Mouse (Mus musculus) lung, embryonic 15.5 days (tissue): Measurements from ENCODE around the gene Armh3. TPM values are rescaled to one million over a fixed set of nuclear protein-coding genes. Genes with fewer than 3 reads are reported as not detected.

ENCODE experiments used
- ATAC-seq: fragments of 200-750 bp; cut with Nextera tagmentation; 2 replicates; pipeline ENCODE4 v1.8.0; 2017; ENCODE audit warnings: moderate number of reproducible peaks, borderline replicate concordance; ENCODE audit not compliant: low FRiP score, low TSS enrichment; ENCODE audit errors: extremely low read depth
- H3K27ac ChIP-seq: fragments of 300-500 bp; sonication (generic); 2 replicates; pipeline ENCODE4 v1.5.1; 2015; ENCODE audit warnings: moderate library complexity, mild to moderate bottlenecking, inconsistent platforms
- H3K27me3 ChIP-seq: fragments of 300-500 bp; sonication (generic); 2 replicates; pipeline ENCODE4 v1.6.1; 2015; ENCODE audit warnings: inconsistent platforms
- H3K36me3 ChIP-seq: fragments of 300-500 bp; sonication (generic); 2 replicates; pipeline ENCODE4 v1.6.1; 2015; ENCODE audit warnings: inconsistent platforms
- H3K4me1 ChIP-seq: fragments of 300-500 bp; sonication (generic); 2 replicates; pipeline ENCODE4 v1.6.1; 2015; ENCODE audit warnings: inconsistent platforms
- H3K4me2 ChIP-seq: fragments of 300-500 bp; sonication (generic); 2 replicates; pipeline ENCODE4 v1.6.1; 2015; ENCODE audit warnings: inconsistent platforms, mild to moderate bottlenecking, moderate library complexity
- H3K4me3 ChIP-seq: fragments of 300-500 bp; sonication (generic); 2 replicates; pipeline ENCODE4 v1.5.1; 2015; ENCODE audit warnings: mild to moderate bottlenecking, inconsistent platforms
- H3K9ac ChIP-seq: fragments of 300-500 bp; sonication (generic); 2 replicates; pipeline ENCODE4 v1.6.1; 2015; ENCODE audit warnings: inconsistent platforms
- H3K9me3 ChIP-seq: fragments of 300-500 bp; sonication (generic); 2 replicates; pipeline ENCODE4 v1.6.1; 2016; ENCODE audit warnings: inconsistent platforms
- WGBS: fragments of 180-500 bp; shearing (Covaris S2); methylation state at CpG from one replicate; pipeline ENCODE4 v1.1.7; 2015; 5-methylcytosine and 5-hydroxymethylcytosine counted together
- polyA plus RNA-seq: library from polyadenylated mRNA; unstranded; fragments of >200 nt; fragmentation: Nextera tagmentation; extraction: Ambion mirVana; gene quantifications from 2 replicates; pipeline ENCODE4 v1.2.1, GENCODE M21; 2015

Armh3 gene
- polyA plus RNA-seq, 1 experiment from 2014 or later = 17.9 TPM

DNA sequence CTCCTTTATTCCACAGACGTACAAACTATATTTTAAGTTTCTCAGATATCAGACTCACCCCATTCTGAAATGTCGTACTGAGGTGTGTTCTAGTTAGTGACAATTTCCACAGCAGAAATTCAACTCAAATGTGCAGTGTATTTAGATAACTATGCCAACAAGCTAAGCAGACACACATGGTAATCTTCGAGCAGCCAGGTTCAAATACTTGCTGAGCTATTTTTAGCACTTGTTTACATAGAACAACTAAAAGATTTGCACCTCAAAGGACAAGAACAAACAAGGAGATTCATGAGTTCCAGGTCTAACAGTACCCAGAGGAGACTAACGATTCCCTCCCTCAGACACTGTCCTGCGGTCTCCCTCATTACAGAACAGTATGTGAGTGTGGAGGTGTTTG lies 171.2 kb downstream of the Armh3 start:
- no peaks in the 10 kb centered on the region for H3K36me3 ChIP-seq
- no peak for ATAC-seq
- no peaks in the 10 kb centered on the region for H3K9me3 ChIP-seq
- WGBS = 40% methylated on average over 5 of the region's 5 CpGs
- H3K4me1 ChIP-seq = 0 out of 2 replicates have a peak, but pooled peaks cover under 1% of the 10 kb centered on the region
- no peak overlapping the region for H3K9ac ChIP-seq
- no peaks in the 10 kb centered on the region for H3K27me3 ChIP-seq
- no peak overlapping the region for H3K4me2 ChIP-seq
- H3K27ac ChIP-seq = no peak overlapping the region
- H3K4me3 ChIP-seq = no peak overlapping the region

DNA sequence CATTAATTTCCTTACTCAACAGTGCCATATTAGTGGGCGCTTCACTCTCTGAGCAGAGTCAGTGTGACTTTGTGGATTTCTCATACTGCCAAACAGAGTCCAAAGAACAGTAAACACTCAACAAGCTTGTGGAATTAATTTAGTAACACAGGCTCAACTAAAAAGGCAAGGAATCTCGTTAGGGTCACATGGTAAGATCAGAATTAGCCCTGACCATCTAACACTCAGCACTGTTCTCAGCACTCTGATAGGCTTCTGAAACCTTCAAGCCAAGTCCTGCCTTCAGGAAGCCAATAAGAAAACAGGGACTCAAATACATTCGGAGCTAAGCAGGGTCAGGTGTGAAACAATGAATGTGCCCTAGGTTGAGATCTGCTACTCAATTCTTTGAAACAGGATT lies 172.1 kb downstream of the Armh3 start:
- ATAC-seq = no peak
- H3K4me3 ChIP-seq = no peak overlapping the region
- no peak overlapping the region for H3K9ac ChIP-seq
- no peaks in the 10 kb centered on the region for H3K36me3 ChIP-seq
- H3K27ac ChIP-seq = no peak overlapping the region
- WGBS = 57% methylated on average over 3 of the region's 3 CpGs
- no peak overlapping the region for H3K4me2 ChIP-seq
- no peaks in the 10 kb centered on the region for H3K9me3 ChIP-seq
- H3K4me1 ChIP-seq = peaks cover 6% of the 10 kb centered on the region; the same call in 1 of the 2 replicates
- H3K27me3 ChIP-seq = no peaks in the 10 kb centered on the region

DNA sequence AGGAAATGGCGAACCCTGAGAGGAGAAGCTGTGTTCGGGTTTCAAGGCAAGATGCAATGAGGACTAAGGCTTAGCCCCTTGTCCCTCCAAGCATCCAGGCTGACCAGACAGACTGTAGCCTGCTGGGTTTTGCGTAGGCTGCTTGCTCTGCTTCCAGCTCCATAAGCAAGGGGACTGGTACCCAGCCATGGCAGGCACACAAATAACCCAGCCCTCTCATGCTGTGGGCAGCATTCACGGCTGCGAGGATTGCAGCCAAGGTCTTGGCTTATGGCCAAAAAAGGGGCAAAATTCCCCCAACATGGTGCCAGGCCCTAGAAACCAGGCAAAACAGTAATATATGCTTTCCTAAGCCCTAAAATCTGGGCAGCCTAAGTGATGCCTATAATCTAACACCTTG lies 176.5 kb downstream of the Armh3 start:
- no peak overlapping the region for H3K4me3 ChIP-seq
- peaks cover 27% of the 10 kb centered on the region for H3K4me1 ChIP-seq
- no peaks in the 10 kb centered on the region for H3K36me3 ChIP-seq
- no peak overlapping the region for H3K4me2 ChIP-seq
- no peak for ATAC-seq
- H3K9me3 ChIP-seq = no peaks in the 10 kb centered on the region
- H3K9ac ChIP-seq = no peak overlapping the region
- 59% methylated on average over 5 of the region's 5 CpGs for WGBS
- H3K27me3 ChIP-seq = no peaks in the 10 kb centered on the region
- no peak overlapping the region for H3K27ac ChIP-seq

DNA sequence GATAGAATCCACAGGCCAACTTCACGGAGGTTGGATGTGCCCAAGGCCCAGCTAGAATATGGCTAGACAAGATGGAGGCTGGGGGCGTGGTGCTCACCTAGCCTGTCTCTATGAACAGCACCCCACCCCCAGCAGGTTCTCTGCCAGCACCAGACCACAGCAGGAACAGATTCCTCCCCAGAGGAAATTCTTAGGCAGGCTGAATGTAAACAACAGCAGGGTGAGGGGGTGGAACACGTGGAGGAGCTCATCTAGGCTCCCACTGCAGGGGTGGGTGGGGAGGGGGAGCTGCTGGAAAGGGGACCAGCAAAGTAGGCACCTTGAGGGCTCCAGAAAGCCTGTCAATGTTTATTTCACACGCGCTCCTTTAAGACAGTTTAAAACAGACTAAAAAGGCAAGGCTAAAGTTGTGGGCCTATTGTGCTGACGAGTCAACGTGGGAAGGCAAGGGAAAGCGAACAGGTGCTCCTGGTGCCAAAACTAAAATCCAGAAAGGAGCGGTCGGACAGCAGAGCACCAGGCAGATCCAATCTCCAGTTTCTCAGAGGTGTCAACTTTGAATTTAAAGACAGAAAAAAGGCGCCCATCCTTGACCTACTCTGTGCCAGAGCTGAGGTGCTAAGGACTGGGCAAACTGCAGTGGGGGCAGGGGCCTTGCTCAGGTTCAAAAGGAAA lies 180.3 kb downstream of the Armh3 start:
- peak overlapping the region; percentile 56; the same call in 1 of the 2 replicates for H3K27ac ChIP-seq
- H3K4me3 ChIP-seq = no peak overlapping the region
- 0 out of 2 replicates have a peak, but pooled peaks cover 6% of the 10 kb centered on the region for H3K27me3 ChIP-seq
- ATAC-seq = no peak
- H3K9ac ChIP-seq = no peak overlapping the region
- peaks cover 47% of the 10 kb centered on the region for H3K4me1 ChIP-seq
- no peaks in the 10 kb centered on the region for H3K9me3 ChIP-seq
- WGBS = 39% methylated on average over 11 of the region's 11 CpGs
- H3K36me3 ChIP-seq = no peaks in the 10 kb centered on the region
- no peak overlapping the region for H3K4me2 ChIP-seq

DNA sequence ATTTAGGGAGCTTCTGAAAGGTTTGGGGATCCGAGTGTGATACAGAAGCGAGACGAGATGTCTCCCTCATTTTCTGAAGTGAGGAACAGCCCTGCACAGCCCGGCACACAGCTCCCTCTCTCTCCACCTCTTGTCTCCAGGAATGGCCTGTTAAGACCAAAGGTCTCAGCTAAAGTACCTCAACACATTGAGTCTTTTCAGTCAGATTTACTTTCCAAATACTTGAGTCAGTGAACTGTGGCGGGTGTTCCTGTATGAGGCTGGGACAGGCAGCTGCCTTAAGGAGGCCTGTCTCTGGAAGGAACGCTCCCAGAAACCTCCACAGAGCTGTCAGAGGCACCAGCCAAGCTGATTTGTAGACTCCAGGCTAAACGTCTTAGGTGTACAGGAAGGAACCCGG lies 181.6 kb downstream of the Armh3 start:
- no peak for ATAC-seq
- Histone ChIP-seq H3K4me2 (peak overlapping the region; percentile 86), H3K9ac (no peak overlapping the region), H3K4me3 (no peak overlapping the region), H3K9me3 (no peaks in the 10 kb centered on the region), H3K4me1 (peaks cover 54% of the 10 kb centered on the region), H3K27me3 (0 out of 2 replicates have a peak, but pooled peaks cover 6% of the 10 kb centered on the region), H3K36me3 (no peaks in the 10 kb centered on the region), H3K27ac (peak overlapping the region; percentile 27)
- WGBS = 17% methylated on average over 8 of the region's 8 CpGs

DNA sequence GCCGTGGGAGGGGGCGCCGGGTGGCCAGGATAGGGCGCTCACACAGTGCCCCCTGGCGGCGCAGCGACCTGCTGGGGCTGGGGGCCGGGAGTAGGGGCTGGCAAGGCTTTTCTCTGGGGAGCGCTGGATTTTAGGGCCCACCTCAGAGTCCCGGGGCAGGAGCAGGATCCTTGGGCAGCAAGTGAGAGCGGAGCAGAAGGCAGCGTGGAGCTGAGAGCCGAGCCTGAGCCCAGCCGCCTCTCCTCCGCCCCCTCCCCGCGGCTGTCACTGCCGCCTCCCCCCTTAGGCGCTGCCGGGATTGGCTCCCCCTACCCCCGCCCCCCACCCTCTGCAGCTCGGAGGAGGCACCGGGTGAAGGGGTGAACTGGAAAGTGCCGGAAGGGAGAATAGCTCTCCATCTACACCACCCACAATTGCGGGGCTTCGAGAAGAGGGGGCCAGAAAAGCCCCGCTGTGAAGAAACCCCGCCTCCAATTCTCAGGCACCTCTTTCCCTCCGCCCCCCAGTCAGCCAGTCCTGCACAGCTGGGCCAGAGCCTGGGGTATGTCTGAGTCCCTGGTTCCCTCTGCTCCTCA lies 182.4 kb downstream of the Armh3 start, which contains the start of gene Kcnip2:
Kcnip2 (minus strand) TSS at position 231 of the 575 bp plus-strand sequence.
- ATAC-seq = peak; percentile 65; the same call in 1 of the 2 replicates
- Histone ChIP-seq H3K4me3 (peak within 1 kb of the TSS; percentile 41), H3K4me1 (peaks cover 53% of the 10 kb centered on the region), H3K27ac (peak within 1 kb of the TSS; percentile 27), H3K27me3 (0 out of 2 replicates have a peak, but pooled peaks cover 6% of the 10 kb centered on the region), H3K9ac (peak within 1 kb of the TSS; percentile 15), H3K4me2 (peak within 1 kb of the TSS; percentile 86), H3K9me3 (no peaks in the 10 kb centered on the region), H3K36me3 (no peaks in the 10 kb centered on the region)
- under 1% methylated on average over 28 of the region's 29 CpGs for WGBS

DNA sequence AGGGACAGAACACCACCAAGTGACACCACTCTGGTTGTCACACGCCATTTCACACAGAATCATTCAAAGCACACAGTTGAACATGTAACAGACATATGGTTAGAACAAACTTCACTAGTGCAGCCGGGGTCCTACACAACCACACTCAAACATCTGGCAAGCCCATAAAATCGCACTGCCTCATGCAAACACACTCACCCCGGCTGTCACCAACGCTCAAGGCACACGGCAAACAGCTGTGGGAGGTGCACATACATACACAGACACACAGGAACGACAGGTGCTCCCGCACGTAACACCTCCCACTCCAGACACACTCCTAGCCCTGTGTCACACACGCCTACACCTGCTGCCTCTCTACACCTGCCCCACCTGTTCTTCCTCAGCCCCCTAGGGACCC lies 183.1 kb downstream of the Armh3 start:
- H3K27me3 ChIP-seq = 0 out of 2 replicates have a peak, but pooled peaks cover 6% of the 10 kb centered on the region
- H3K4me2 ChIP-seq = peak overlapping the region; percentile 86
- ATAC-seq = no peak
- no peaks in the 10 kb centered on the region for H3K9me3 ChIP-seq
- no peak overlapping the region for H3K27ac ChIP-seq
- H3K9ac ChIP-seq = peak overlapping the region; percentile 15; the same call in 1 of the 2 replicates
- H3K4me3 ChIP-seq = peak overlapping the region; percentile 41
- no peaks in the 10 kb centered on the region for H3K36me3 ChIP-seq
- H3K4me1 ChIP-seq = peaks cover 53% of the 10 kb centered on the region
- 49% methylated on average over 10 of the region's 10 CpGs for WGBS

DNA sequence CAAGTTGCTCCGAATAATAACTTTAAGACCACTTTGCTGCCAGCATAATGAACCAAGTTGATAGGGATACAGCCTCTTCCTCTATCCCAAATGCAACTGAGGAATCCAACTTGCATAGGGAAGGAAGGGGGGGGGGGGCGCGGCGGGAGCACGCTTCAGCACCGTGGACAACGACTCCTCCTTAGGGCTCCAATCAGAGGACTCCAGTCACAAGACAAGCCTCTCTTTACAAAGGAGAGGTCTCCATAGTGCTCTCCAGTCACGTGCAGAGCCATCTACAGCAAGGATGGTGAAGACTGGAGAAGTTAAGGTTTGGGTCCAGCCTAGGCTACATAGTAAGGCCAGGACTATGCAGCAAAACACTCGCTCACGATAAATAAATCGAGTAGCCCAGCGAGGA lies 184.5 kb downstream of the Armh3 start:
- Histone ChIP-seq H3K27ac (no peak overlapping the region), H3K9me3 (no peaks in the 10 kb centered on the region), H3K36me3 (no peaks in the 10 kb centered on the region), H3K4me1 (peaks cover 52% of the 10 kb centered on the region), H3K4me3 (no peak overlapping the region), H3K4me2 (no peak overlapping the region), H3K9ac (no peak overlapping the region), H3K27me3 (0 out of 2 replicates have a peak, but pooled peaks cover 6% of the 10 kb centered on the region)
- ATAC-seq = peak; percentile 33; the same call in 1 of the 2 replicates
- WGBS = 9% methylated on average over 12 of the region's 12 CpGs

DNA sequence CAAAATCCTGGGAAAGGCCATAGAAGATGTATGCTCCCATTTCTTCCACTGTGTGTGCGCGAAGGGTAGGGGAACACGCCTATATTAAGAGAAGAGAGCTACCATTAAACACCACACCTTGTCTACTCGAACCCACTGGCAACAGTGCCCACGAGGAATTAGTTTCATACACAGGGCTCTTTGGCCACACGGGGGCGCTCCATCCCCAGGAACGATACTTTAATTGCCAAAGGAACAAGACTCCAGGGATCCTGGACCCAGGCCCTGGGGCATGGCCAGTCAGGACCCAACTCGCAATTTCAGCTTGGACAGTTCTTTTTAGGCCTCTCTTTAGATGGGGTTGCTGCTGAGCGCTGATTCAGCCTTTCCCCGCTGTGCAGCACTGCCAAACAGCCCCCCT lies 185.0 kb downstream of the Armh3 start:
- Histone ChIP-seq H3K4me1 (peaks cover 46% of the 10 kb centered on the region), H3K9ac (no peak overlapping the region), H3K4me2 (no peak overlapping the region), H3K36me3 (no peaks in the 10 kb centered on the region), H3K4me3 (no peak overlapping the region), H3K9me3 (no peaks in the 10 kb centered on the region), H3K27me3 (0 out of 2 replicates have a peak, but pooled peaks cover 6% of the 10 kb centered on the region), H3K27ac (no peak overlapping the region)
- 9% methylated on average over 11 of the region's 11 CpGs for WGBS
- ATAC-seq = no peak

DNA sequence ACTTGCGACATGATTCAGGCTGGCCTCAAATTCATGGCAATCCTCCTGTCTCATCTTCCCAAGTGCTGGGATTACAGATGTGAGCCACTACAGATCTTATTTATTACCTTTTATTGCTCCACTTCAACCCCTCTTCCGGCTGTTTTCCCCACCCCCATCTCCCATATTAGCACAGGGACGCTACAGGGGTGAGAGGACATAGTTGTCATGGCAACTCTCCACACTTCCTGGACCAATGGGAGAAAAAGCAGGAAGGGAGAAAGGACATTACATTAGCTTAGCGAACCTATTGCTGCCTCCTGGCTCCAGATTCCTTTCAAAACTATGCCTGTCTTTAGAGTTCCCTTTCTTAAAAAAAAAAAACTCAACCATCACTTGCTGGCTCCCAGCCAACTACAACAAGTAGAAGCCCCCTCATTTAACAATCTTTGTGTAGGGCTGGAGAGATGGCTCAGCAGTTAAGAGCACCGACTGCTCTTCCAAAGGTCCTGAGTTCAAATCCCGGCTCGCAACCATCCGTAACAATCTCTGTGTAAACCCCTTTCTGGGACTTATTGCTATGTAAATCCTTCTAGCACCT lies 185.5 kb downstream of the Armh3 start:
- ATAC-seq = no peak
- 12% methylated on average over 8 of the region's 8 CpGs for WGBS
- H3K4me2 ChIP-seq = peak overlapping the region; percentile 53
- no peak overlapping the region for H3K9ac ChIP-seq
- 0 out of 2 replicates have a peak, but pooled peaks cover 6% of the 10 kb centered on the region for H3K27me3 ChIP-seq
- H3K27ac ChIP-seq = no peak overlapping the region
- H3K4me3 ChIP-seq = no peak overlapping the region
- H3K9me3 ChIP-seq = no peaks in the 10 kb centered on the region
- H3K36me3 ChIP-seq = no peaks in the 10 kb centered on the region
- H3K4me1 ChIP-seq = peaks cover 41% of the 10 kb centered on the region

DNA sequence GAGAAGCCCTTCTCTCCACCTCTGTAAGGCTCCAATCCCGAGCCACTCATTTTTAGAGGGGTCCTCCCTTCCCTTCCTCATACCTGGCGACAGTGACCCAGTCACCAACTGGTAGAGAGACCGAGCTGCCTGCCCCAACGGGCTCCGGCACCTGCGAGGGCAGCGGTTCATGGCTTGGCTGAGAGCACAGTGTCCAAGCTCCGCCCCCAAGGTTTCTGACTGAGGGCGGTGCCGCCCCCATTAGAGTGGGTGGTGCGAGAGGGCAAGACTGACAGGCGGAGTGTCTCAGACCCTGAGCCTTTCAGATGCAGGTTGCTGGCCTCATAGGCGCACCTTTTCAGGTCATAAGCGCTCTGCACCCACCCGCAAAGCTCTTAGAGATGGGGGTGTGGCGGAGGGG lies 186.2 kb downstream of the Armh3 start:
- no peak overlapping the region for H3K9ac ChIP-seq
- H3K27me3 ChIP-seq = 0 out of 2 replicates have a peak, but pooled peaks cover 6% of the 10 kb centered on the region
- WGBS = 1% methylated on average over 16 of the region's 16 CpGs
- H3K4me2 ChIP-seq = peak overlapping the region; percentile 53
- no peak for ATAC-seq
- H3K4me1 ChIP-seq = peaks cover 35% of the 10 kb centered on the region
- H3K4me3 ChIP-seq = peak overlapping the region; percentile 21; the same call in 1 of the 2 replicates
- H3K9me3 ChIP-seq = no peaks in the 10 kb centered on the region
- H3K36me3 ChIP-seq = no peaks in the 10 kb centered on the region
- no peak overlapping the region for H3K27ac ChIP-seq
